Mouse (Mus musculus) hindbrain, postnatal 0 days (tissue): ENCODE results near the gene Scfd2. TPM values are rescaled to one million over a fixed set of nuclear protein-coding genes. Genes with fewer than 3 reads are reported as not detected.

Source experiments
- ATAC-seq: fragments of 200-750 bp; cut with Nextera tagmentation; 2 replicates; pipeline ENCODE4 v1.8.0; 2017; ENCODE audit warnings: mild to moderate bottlenecking, moderate TSS enrichment, moderate library complexity
- DNase-seq: peaks from one replicate; pipeline ENCODE4 v3.0.0-alpha.2; 2015; ENCODE audit warnings: low spot score
- H3K27ac ChIP-seq: fragments of 300-500 bp; sonication (generic); 2 replicates; pipeline ENCODE4 v1.5.1; 2014; ENCODE audit warnings: mild to moderate bottlenecking
- H3K27me3 ChIP-seq: fragments of 300-500 bp; sonication (generic); 2 replicates; pipeline ENCODE4 v1.6.1; 2014; ENCODE audit warnings: low read length, mixed read lengths; ENCODE audit not compliant: insufficient read depth
- H3K36me3 ChIP-seq: fragments of 300-500 bp; sonication (generic); 2 replicates; pipeline ENCODE4 v1.6.1; 2014; ENCODE audit warnings: low read length, mixed read lengths; ENCODE audit not compliant: insufficient read depth
- H3K4me1 ChIP-seq: fragments of 300-500 bp; sonication (generic); 2 replicates; pipeline ENCODE4 v1.6.1; 2014; ENCODE audit warnings: antibody characterized with exemption, low read length, mixed read lengths; ENCODE audit not compliant: insufficient read depth
- H3K4me2 ChIP-seq: fragments of 300-500 bp; sonication (generic); 2 replicates; pipeline ENCODE4 v1.6.1; 2014; ENCODE audit warnings: low read depth, mild to moderate bottlenecking, low read length, moderate library complexity, mixed read lengths
- H3K4me3 ChIP-seq: fragments of 300-500 bp; sonication (generic); 2 replicates; pipeline ENCODE4 v1.5.1; 2014; ENCODE audit warnings: low read length
- H3K9ac ChIP-seq: fragments of 300-500 bp; sonication (generic); replicated peaks from 2 replicates; pipeline ENCODE4 v1.6.1; 2014; ENCODE audit warnings: mild to moderate bottlenecking, low read length, moderate library complexity, mixed read lengths
- H3K9me3 ChIP-seq: fragments of 300-500 bp; sonication (generic); 2 replicates; pipeline ENCODE4 v1.6.1; 2016; ENCODE audit warnings: low read length, mixed read lengths
- CTCF ChIP-seq: IDR thresholded peaks from 2 replicates; pipeline ENCODE4 v1.5.1; 2016; ENCODE audit warnings: antibody characterized with exemption, control low read depth, low read depth
- WGBS: fragments of 180-500 bp; shearing (Covaris S2); extraction: QIAGEN DNeasy Blood & Tissue Kit; methylation state at CpG from one replicate; pipeline ENCODE4 v1.1.7; 2014; 5-methylcytosine and 5-hydroxymethylcytosine counted together
- polyA plus RNA-seq: library from polyadenylated mRNA; unstranded; fragments of >200 nt; fragmentation: Nextera tagmentation; extraction: Ambion mirVana; gene quantifications from 2 replicates; pipeline ENCODE4 v1.2.1, GENCODE M21; 2015
- total RNA-seq: library from RNA; depleted of rRNA; stranded (reverse); fragments of >200 nt; gene quantifications from 2 replicates; pipeline ENCODE4 v1.2.3, GENCODE M21; 2014

Gene Scfd2
- total and polyA plus RNA-seq, 2 experiments from 2014 or later: 18.9 to 35.1 TPM

GRCm38 (mm10) chr5:74310101-74310500 lies 221.5 kb downstream of the Scfd2 start:
- no peak overlapping the region for H3K9ac ChIP-seq
- ATAC-seq (no peak), DNase-seq (no peak)
- WGBS: 84% methylated on average over 5 of the region's 5 CpGs
- no peaks in the 10 kb centered on the region for H3K36me3 ChIP-seq
- H3K9me3 ChIP-seq: no peaks in the 10 kb centered on the region
- no peak overlapping the region for H3K4me2 ChIP-seq
- 0 out of 2 replicates have a peak, but pooled peaks cover 5% of the 10 kb centered on the region for H3K27me3 ChIP-seq
- H3K27ac ChIP-seq: no peak overlapping the region
- H3K4me1 ChIP-seq: no peaks in the 10 kb centered on the region
- no peak overlapping the region for H3K4me3 ChIP-seq
- no peak for TF ChIP-seq CTCF

- 90% methylated on average over 5 of the region's 5 CpGs for WGBS
- Histone ChIP-seq H3K4me2 (no peak overlapping the region), H3K9ac (no peak overlapping the region), H3K27me3 (no peaks in the 10 kb centered on the region), H3K9me3 (no peaks in the 10 kb centered on the region), H3K4me1 (no peaks in the 10 kb centered on the region), H3K36me3 (no peaks in the 10 kb centered on the region), H3K4me3 (no peak overlapping the region), H3K27ac (no peak overlapping the region)
- DNase-seq (no peak), ATAC-seq (no peak)
- no peak for TF ChIP-seq CTCF
Observed at GRCm38 (mm10) chr5:74307242-74307641, 224.3 kb downstream of the Scfd2 start.

GRCm38 (mm10) chr5:74305533-74306189 lies 225.9 kb downstream of the Scfd2 start:
- no peaks in the 10 kb centered on the region for H3K36me3 ChIP-seq
- DNase-seq (no peak), ATAC-seq (no peak)
- no peak overlapping the region for H3K4me2 ChIP-seq
- no peak overlapping the region for H3K9ac ChIP-seq
- H3K27me3 ChIP-seq: no peaks in the 10 kb centered on the region
- no peaks in the 10 kb centered on the region for H3K9me3 ChIP-seq
- no peaks in the 10 kb centered on the region for H3K4me1 ChIP-seq
- no peak overlapping the region for H3K4me3 ChIP-seq
- H3K27ac ChIP-seq: no peak overlapping the region
- 68% methylated on average over 4 of the region's 4 CpGs for WGBS
- no peak for TF ChIP-seq CTCF

GRCm38 (mm10) chr5:74304767-74305166 lies 226.8 kb downstream of the Scfd2 start:
- H3K4me2 ChIP-seq: no peak overlapping the region
- no peaks in the 10 kb centered on the region for H3K9me3 ChIP-seq
- WGBS: 55% methylated on average over 4 of the region's 4 CpGs
- H3K27ac ChIP-seq: no peak overlapping the region
- ATAC-seq: no peak
- H3K27me3 ChIP-seq: no peaks in the 10 kb centered on the region
- H3K36me3 ChIP-seq: no peaks in the 10 kb centered on the region
- no peak for TF ChIP-seq CTCF
- 0 out of 2 replicates have a peak, but pooled peaks cover 4% of the 10 kb centered on the region for H3K4me1 ChIP-seq
- no peak overlapping the region for H3K4me3 ChIP-seq
- no peak overlapping the region for H3K9ac ChIP-seq
- no peak for DNase-seq

DNA sequence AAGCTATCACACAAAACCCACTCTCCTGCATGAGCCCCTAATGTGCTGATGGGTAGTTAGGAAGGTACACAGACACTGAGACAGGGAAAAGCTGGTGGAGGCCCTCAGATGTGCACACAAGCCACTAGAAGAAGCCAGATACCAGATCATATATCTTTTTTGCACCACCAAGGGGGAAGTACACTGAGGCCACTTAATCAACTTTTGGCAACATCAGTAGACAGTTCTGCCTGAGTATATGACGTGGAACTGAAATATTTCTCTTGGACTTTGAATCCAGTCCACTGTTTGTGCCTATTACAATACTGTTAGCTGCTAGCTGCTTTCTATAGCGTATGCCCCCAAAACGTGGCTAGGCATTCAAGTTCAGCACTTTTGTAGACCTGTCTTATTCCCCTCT lies 229.2 kb downstream of the Scfd2 start:
- TF ChIP-seq CTCF: no peak
- H3K4me3 ChIP-seq: no peak overlapping the region
- no peak overlapping the region for H3K9ac ChIP-seq
- ATAC-seq (no peak), DNase-seq (no peak)
- H3K27ac ChIP-seq: no peak overlapping the region
- H3K4me2 ChIP-seq: no peak overlapping the region
- H3K36me3 ChIP-seq: no peaks in the 10 kb centered on the region
- no peaks in the 10 kb centered on the region for H3K27me3 ChIP-seq
- 89% methylated on average over 3 of the region's 3 CpGs for WGBS
- H3K4me1 ChIP-seq: 0 out of 2 replicates have a peak, but pooled peaks cover 4% of the 10 kb centered on the region
- H3K9me3 ChIP-seq: no peaks in the 10 kb centered on the region

GRCm38 (mm10) chr5:74301443-74301842 lies 230.1 kb downstream of the Scfd2 start:
- no peak for TF ChIP-seq CTCF
- H3K4me2 ChIP-seq: no peak overlapping the region
- H3K4me1 ChIP-seq: 0 out of 2 replicates have a peak, but pooled peaks cover 4% of the 10 kb centered on the region
- no peaks in the 10 kb centered on the region for H3K27me3 ChIP-seq
- no peak for ATAC-seq
- H3K9ac ChIP-seq: no peak overlapping the region
- no peaks in the 10 kb centered on the region for H3K9me3 ChIP-seq
- DNase-seq: no peak
- no peak overlapping the region for H3K27ac ChIP-seq
- no peaks in the 10 kb centered on the region for H3K36me3 ChIP-seq
- no peak overlapping the region for H3K4me3 ChIP-seq
- WGBS: 98% methylated on average over 2 of the region's 2 CpGs

- Histone ChIP-seq H3K4me1 (0 out of 2 replicates have a peak, but pooled peaks cover 4% of the 10 kb centered on the region), H3K27ac (no peak overlapping the region), H3K9me3 (no peaks in the 10 kb centered on the region), H3K4me3 (no peak overlapping the region), H3K27me3 (no peaks in the 10 kb centered on the region), H3K36me3 (no peaks in the 10 kb centered on the region), H3K4me2 (no peak overlapping the region), H3K9ac (no peak overlapping the region)
- DNase-seq: no peak
- no peak for TF ChIP-seq CTCF
- no peak for ATAC-seq
- WGBS: 72% methylated on average over 5 of the region's 5 CpGs
Observed at GRCm38 (mm10) chr5:74300931-74301330, 230.6 kb downstream of the Scfd2 start.
